Mouse (Mus musculus) testis, postnatal 14 days (tissue): ENCODE measurements at regions not wholly inside any gene's neighbourhood (a gene's known extent, or its start where the extent isn't known, plus 50 kb on each side); places are given as distances from the start of the nearest gene placed in this dataset.

Experiments
- DNase-seq: peaks from one replicate; pipeline ENCODE4 v3.0.0; 2021; ENCODE audit warnings: low spot score

DNA sequence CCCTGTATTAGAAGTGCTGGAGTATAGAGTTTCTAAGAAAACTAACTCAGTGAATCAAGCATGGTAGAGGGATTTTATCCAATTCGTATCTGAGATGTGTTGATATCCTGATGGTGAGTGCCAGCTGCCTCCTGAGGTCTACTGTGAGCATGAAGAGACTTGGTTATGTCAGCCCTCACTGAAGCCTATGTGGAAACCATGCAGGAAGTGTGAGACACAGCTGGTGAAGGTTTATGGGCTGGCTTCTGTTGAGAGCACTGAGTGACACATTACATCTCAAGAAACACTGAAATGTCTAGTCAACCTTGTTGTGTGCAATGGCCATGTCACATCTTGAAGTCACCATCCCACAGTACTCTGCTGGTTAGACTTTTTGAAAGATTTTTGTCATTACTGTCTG is 104.6 kb downstream of the Psmg1 start:
- DNase-seq = no peak

DNA sequence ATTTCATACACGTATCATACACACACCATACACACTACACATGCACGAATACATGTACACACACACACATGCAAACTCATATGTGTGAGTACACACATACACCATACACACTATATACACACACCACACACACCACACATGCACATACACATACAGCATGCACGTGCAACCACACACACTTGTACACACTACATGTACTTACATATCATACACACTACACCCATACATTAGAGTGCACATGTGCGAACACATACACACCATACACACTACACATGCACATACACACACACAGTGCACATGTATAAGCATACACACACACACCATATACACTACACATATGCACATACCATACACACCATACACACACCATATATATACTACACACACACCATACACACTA is 117.5 kb downstream of the Psmg1 start:
- DNase-seq = no peak

DNA sequence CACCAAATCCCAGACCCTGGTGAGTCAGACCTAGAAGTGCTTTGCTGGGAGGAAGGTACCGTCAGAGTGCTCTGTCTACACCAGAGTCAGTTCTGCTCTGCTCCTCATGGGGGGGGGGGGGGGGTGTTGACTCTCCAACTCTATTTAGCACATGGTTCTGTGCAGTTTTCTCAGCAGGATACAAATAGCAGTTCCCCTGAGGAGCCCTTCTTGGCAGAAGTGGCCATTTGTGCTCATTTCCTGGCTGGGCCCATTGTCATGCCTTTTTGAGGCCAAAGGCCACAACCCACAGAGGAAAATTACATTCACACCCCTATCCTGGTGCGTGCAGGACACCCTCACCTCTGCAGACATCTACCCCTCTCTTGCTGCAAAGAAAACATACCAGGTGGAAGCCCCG is 118.3 kb downstream of the Psmg1 start:
- no peak for DNase-seq

DNA sequence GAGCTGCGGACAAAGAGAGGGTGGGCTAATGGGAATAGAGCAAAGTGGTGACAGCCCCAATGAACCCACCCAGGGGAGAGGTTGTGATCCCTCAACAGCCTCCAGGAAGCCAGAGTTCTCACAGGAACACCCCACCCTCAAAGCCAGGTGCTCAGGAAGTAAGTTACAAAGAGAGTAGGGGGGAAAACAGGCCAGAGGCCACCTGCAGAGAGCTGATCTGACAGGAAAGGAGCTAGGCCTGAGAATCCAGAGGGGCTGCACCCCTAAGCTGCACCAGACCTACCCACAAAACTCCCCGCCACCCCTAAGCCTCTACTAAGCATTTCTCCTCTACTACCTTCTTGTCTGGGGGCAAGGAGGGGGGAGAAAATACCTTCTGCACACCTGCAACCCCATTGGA is 120.5 kb downstream of the Psmg1 start:
- DNase-seq = no peak

DNA sequence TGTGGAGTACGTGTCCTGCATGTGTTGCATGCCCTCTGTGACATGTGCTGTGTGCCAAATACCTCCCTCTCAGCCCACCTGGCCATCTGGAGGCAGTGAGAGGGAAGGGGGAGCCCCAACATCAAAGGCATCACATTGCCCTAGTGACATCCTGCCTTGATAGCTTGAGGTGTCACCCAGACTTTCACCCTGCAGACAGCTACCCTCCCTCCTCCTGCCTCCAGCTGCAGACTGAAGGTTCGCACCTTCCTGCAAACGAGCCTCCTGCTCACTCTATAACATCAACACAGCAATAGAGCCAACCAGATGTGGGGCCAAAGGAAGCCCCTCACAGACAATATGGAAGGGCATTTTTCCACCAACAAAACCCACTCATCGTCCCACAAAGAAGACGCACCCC is 121.3 kb downstream of the Psmg1 start:
- no peak for DNase-seq

DNA sequence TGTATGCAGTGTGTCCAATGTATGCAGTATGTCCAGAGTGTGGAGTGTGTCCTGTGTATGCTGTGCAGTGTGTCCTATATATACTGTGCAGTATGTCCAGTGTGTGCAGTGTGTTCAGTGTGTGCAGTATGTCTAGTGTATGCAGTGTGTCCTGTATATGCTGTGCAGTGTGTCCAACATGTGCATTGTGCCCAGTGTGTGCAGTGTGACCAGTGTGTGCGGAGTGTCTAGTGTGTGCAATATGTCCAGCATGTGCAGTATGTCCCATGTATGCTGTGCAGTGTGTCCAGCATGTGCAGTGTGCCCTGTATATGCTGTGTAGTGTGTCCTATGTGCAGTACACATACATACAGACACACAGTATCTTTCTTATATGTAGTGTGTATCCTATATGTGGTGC is 121.9 kb downstream of the Psmg1 start:
- DNase-seq = no peak

DNA sequence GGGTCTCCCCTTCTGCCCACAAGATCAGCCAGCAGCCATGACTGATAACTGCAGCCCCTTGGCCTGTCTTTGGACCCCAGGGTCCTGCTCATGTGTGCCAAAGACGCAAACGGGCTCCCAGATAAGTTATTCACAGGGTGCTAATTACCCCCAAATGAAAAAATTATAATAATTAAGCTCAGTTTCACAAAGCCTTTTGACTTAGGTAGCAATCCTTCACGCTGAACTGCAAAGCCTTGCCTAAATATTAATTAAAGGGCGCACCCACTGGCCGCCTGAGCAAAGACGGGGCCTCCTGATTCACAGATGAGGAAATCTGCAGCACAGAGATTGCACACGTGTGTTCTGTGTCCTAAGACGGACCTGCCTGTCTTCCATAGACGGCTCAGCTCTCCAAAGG is 123.2 kb downstream of the Psmg1 start:
- no peak for DNase-seq

DNA sequence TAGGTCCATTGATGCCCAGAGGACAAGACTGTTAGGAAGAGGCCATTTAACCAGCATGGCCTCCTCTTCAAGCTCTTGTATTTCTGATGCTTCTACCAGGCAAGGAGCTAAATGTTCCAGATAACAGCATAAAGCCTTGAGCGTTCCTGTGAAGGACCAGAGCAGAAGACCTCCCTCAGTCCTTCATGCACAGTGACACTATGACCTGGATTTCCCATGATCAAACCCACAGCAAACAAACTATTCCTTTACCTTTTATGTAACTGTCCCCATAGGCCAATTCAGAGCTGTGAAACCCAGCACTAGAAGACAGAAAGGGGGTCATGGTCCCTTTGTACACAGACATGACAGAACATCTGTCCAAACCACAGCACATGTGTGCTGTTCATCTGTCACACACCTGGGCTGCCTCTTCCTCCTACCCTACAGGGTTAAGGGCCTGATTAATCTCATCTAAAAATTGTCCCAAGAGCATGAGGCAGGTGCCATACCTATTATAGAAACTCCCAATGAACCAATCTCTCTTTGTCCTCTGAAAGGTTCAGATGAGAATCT is 123.8 kb downstream of the Psmg1 start:
- no peak for DNase-seq

DNA sequence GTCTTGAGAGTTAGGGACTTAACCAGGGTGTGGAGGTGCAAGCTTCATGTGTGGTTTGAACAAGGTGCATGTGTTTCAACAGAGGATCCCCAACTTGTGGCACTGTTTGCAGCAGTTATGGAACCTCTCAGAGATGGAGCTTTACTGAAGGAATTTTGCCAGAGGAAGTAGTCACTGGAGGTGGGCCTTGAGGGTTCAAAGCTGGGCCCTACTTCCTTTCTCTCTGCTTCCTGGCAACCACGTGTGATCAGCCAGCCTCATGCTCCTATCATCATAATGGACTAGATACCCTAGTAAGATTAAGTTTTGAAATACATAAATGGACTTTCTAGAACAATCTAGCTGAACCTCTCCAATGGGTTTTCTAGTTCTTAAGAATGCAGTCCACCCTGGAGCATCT is 125.2 kb downstream of the Psmg1 start:
- DNase-seq = no peak

DNA sequence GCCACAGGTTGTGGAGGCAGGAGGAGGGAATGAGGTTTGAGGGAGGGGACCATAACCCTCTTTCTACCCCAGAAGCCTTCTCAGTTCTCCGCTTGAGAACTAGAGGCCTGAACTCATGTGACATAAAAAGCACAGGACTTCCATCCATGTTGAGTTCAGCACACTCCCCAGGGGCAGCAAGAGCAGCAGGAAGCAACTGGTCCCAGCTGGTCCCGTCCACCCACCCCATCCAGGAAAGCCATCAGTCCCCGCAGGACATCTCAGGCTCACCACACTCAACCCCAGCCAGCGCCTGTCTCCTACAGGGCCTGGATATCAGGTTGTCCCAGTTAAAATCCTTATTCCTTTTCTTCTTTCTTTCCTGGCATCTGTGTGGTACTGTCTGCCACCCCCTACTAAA is 126.1 kb downstream of the Psmg1 start:
- DNase-seq = no peak

DNA sequence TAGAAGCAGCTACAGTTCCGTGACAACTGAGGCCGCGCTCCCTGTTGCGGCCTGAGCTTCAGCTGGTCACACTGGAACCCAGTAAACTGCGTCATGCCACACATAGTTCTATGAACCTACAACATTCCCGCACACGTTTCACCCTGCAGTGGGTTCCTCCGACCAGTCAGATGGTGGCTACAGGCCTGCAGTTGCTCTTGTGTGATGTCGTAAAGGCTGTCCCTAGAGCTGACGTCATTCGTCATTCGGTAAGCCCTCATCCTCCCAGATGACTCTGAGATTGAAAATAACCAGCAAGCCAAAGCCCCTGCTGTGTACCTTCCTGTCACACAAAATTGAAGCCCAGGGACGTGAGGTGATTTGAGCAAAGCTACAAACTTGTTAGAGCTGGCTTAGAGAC is 126.7 kb downstream of the Psmg1 start:
- no peak for DNase-seq

DNA sequence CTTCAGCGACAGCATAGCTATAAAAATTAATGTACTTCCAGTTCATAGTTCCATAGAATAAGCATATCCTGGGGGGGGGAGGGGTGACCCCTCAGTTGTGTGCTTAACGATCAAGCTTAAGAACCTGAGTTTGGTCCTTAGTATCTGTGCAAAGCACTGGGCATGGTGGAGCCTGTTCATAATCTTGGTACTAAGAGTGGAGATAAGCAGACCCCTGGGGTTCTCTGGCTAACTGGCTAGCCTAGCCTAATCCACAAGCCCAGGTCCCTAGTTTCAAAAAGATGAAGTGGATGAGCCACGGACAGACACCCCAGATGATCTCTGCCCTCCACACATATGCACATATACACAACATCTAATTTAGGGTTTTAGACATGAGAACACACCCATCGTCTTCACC is 127.2 kb downstream of the Psmg1 start:
- no peak for DNase-seq

DNA sequence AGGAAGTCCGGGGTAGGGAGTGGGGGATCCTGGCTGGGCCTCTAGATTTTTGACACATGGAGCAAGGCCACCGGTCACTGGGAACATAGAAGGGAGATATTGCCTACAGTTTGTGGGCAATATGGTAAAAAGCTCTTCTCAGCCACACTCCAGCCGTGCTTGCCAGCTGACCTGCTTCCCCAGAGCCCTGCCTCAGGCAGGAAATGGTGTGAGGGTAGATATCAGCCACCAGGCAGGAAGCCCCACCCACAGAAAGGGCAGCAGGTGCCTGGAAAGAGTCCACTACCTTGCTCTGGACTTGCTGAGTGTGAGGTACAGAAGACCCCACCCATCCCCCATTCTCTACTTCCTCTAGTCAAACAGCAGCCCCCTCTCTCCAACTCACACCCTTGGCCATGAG is 128.1 kb downstream of the Psmg1 start:
- no peak for DNase-seq

DNA sequence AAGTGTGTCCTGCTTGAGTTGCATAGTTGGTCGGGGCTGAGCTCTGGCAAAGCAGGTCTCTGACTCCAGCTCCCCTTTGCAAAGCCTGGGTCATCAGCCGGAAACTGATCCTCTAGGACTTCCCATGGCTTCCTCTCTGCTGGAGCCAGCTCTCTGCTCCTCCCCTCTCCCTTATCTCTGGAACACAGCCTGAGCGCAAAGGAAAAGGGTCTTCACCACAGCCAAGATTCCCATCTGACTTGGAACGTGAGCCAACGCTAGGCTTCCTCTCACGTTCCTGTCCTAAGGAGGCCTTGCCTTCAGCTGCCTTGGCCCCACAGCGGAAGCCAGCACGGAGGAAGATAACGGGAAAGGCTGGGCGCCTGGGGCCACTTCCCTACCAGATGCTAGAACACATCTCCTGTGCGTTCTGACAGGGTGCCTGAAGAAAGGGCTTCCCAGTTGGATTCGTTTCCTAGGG is 129.5 kb downstream of the Psmg1 start:
- peak; percentile 38 for DNase-seq

DNA sequence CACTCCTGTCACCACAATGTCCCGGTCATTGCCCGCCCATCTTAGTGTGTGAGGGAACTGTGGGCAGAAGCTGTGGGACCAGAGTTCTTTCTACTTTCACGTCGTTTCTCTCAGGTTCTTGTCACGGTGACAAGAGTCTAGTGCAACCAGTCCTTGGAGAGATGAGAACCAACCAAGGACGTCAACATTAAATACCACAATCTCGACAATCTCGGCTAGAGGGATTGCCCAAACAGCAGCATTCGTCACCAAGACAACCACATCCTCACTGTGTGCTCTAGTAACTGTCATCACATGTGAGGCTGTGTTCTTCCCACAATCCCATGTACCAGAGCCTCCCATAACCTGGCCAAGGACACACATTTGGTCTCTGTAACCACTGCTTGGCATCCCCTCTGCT is 129.9 kb downstream of the Psmg1 start:
- DNase-seq = no peak

DNA sequence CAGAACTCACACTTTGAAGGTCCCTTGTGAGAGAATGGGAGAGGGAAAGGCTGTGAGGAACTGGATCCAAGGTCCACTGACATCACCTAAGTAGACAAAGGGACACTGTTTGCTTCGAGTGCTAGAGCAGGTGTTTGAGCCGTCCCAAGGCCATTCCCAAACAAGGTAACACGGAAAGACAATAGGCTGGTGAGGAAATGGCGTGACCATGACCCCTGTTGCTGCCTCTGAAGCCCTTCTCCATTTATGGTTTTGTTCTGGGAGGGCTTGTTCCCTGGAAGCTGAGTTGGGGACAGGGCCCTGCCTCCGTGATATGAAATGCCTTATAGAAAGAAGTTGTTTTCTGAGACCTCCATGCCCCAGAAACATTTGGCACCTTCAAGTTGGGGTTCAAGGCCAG is 130.6 kb downstream of the Psmg1 start:
- no peak for DNase-seq

DNA sequence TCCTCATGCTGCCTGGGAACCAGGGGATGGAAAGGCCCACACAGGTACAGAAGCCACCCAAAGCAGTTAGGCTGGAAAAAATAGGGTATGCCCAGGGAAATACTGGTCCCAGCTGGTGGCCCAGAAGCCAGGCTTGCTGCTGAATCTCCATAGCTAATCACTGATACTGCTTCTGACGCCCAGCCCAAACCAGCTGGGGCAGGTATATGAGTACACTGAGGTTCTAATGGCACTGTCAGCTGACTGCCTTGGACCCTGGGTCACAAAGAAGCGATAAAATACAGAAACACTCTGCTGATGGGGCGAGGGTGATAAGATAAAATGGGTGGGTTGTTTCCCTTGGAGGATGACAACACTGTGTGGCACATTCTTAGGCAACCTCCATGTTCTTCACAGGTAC is 133.4 kb downstream of the Psmg1 start:
- DNase-seq = no peak

DNA sequence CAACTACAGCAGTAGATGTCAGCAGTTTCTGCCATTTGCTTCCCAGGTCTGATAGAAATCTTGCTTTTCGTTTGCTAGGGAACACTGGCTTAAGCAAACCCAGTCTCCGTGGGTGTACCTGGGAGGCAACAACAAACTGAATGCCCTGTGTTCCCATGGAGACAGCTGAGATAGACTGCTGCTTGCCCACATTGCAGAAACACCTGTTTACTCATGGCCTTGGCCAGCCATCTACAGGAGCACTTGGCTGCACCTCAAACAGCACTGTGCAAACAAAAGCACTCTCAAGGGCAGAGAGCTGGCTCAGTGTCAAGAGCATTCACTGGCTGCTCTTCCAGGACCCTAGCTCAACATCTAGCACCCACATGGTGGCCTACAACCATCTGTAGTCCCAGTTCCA is 135.5 kb downstream of the Psmg1 start:
- no peak for DNase-seq

DNA sequence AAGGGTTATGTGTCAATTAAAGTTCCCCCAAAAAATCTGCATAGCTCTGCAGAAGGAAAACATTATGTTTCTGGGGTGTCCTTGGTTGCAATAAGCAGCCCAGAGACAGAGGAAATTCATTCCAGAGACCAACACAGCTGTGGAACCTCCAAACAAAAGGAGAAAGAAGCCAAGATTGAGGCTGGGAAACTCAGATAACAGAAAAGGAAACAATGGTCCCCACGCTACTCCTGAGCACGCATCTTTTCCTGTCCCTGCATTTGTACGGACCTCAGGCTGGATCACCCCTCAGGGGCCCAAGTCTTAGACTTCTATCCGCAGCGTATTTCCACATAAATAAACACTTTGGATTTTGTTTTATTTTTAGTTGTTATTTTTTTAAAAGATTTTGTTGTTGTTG is 138.9 kb downstream of the Psmg1 start:
- DNase-seq = no peak

DNA sequence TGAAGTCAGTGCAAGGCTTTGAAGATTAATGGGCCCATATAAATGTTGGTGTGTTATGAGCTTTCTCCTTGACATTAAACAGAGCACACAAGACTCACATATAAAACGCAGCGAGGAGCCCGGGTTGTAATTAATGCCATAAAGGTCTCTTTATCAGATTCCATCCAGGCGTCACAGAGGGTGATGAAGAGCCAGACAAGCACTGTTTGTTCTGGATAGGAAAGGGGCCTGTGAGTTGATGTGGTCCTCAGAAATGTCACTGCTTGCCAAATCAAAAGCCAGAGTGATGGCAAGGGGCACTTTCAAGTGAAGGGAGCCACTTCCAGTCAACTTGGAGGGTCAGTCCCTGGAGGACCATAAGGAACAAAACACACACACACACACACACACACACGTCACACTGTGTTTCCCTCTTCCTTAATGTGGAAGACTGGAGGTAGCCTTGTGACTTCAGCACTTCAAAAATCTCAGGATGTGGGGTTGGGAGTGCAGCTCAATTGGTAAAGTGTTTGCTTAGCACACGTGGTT is 142.1 kb downstream of the Psmg1 start:
- no peak for DNase-seq

DNA sequence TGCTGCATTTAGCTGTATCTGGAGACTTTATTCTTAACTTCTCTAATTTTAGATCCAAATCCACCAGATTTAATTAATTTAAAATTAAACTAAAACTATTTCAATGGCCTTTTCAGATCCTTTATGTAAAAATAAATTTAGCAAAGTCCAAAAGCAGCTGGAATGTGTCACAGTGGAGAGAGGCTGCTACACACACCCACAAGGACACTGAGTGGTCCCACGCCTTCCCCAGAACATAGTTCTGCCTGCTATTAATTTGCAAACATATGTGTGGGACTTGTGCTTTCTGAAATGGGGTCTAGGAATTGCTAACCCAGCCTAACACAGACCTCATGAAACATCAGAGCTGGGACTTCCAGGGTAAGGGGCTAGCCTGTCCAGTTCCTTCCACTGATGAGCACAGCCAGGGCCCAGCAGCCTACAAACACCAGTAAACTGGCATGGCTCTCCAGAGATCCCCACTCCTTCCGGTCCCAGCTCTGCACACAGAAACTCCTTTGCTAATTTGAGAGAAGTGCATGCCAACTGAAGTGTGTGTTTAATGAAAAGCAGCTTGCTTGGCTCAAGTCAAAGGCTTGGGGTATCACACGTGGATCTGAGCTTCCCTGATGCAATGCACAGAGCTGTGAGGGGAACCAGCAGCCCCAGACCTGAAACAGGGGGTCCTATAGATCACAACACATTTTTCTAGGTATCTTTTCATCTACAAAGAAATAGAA is 142.8 kb downstream of the Psmg1 start:
- no peak for DNase-seq

DNA sequence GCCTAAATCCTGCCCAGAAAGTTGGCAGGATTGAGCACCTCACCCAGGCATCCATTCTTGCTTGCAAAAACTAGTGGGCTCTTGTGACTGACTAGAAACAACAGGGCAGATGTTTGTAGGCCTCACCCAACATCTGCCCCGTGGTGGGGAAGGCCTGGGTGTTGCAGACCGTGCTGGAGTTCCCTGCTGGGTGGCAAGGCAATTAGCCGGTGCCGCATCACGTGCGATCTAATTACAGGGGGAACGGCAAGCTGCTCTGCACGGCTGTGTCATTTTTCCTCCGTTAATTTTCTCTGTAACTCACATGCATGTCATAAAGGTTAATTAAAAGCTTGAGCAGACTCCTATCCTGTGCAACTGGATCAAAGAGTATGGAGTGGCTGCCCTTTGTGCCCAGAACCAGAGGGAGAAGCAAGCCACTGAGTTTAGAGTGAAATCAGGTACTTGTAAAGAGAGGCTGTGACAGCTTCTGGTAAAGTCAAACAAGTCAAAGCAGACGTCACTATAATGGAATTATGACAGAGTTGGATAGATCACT is 143.5 kb downstream of the Ets2 start:
- DNase-seq = no peak

DNA sequence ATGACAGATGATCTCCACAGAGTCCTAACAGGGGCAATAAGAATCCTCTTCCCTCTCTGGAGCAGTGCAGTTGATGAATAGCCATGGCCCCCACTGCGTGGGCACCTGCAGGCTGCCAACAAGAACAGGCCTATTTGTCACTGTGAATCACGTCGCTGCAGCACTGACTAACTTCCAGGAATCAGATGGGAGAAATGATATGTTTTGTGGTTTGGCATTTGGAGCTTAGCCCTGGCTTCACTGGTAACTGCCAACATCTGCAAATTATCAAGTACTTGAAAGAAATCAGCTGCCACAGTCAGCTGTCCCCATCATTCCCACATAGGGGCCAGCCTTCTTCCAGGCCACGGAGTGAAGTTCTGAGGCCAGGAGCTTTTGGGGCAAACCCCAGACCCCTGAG is 142.8 kb downstream of the Ets2 start:
- DNase-seq = no peak

DNA sequence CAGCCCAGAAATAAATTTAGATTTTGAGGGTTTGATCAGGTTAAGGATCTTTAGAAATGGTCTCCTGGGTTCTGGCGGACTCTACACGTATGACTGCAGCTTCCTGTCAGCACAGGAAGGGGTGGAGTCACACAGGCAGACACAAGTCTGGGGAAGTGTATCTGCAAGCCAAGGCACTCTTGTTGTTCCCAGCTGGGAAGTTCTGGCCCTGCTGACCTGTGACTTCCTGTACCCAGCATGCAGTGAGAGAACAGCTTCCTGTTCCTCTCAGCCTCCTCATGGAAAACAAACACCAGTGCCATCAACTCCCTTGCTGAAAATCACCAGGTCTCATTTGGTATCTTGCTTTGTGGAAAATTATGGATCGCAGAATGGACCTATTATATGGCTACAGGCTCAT is 140.9 kb downstream of the Ets2 start:
- no peak for DNase-seq
